Mouse (Mus musculus): ENCODE measurements around the gene Prox1. TPM values are rescaled to one million over a fixed set of nuclear protein-coding genes. Genes with fewer than 3 reads are reported as not detected.

Gene Prox1
- polyA plus RNA-seq, 1 experiment from 2014 or later, result 0.46 TPM

DNA sequence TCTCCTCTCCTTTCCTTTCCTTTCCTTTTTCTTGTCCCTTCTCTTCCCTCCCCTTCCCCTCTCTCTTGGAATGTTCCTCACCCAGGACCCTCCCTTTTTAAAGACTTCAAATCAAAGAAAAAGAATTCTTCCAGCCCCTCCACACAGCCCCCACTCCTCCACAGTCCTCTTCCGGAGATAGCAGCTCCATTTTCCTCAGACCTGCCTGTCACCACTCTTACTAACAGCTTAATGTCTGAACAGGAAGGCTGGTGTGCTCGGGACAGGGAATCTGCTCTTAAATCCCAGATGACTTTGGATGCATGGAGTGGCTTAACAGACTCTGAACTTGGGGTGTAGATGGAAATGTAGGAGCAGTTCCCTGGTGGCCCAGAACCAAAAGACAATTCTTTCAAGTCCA, 81.6 kb downstream of the Prox1 start:
- WGBS, result 49% methylated on average over 2 of the region's 2 CpGs
- H3K27ac ChIP-seq, result no peak overlapping the region
- no peak for DNase-seq (ENCODE audit: low spot score)

GRCm38 (mm10) chr1:190085703-190086102, 84.8 kb downstream of the Prox1 start:
- no peaks in the 10 kb centered on the region for H3K36me3 ChIP-seq
- no peaks in the 10 kb centered on the region for H3K27me3 ChIP-seq (ENCODE audit: low read depth, poor library complexity, severe bottlenecking)
- no peak overlapping the region for H3K4me3 ChIP-seq
- WGBS, result 88% methylated on average over 7 of the region's 7 CpGs
- H3K27ac ChIP-seq, result no peak overlapping the region
- H3K9me3 ChIP-seq (replicated peaks), result no peaks in the 10 kb centered on the region
- H3K4me1 ChIP-seq, result peaks cover 7% of the 10 kb centered on the region
- no peak for DNase-seq (ENCODE audit: low spot score)

More for the DNA sequence above, 81.6 kb downstream of the Prox1 start:
- Histone ChIP-seq H3K4me1 (peaks cover 2% of the 10 kb centered on the region; the same call in 1 of the 2 replicates), H3K9me3 (replicated peaks) (no peaks in the 10 kb centered on the region), H3K36me3 (no peaks in the 10 kb centered on the region), H3K27me3 (ENCODE audit: low read depth, poor library complexity, severe bottlenecking) (no peaks in the 10 kb centered on the region), H3K4me3 (no peak overlapping the region)

DNA sequence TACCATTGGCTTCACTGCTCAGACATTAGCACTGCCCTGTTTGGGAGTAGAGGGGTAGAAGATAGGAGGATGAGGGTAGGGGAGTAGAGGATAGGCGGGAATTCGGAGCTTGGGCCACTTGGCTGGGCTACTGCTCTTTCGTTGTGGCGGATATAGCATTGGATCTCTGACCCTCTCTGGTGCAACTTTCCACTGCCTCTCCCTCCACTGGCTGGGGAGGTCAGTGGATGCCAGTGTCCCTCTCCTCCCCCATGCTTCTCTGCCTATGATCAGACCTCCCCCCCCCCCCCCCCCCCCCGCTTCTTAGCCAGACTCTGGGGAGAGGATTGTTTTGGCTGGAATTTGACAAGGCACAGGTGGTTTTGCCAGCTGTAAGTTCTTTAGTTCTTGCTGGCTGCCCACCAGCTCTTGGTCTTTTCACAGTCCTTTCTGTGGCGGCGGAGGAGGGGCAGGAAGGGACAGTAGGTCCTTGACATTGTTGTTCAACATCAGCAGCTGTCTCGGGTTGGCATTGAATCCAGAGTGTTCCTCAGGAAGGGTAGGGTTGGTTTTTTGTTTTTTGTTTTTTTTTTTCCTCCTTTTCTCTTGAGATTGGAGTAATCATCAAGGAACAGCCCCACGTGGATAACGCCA, 90.8 kb downstream of the Prox1 start:
- H3K4me1 ChIP-seq, result peaks cover 12% of the 10 kb centered on the region
- DNase-seq (ENCODE audit: low spot score), result no peak
- H3K27ac ChIP-seq, result no peak overlapping the region
- H3K4me3 ChIP-seq, result no peak overlapping the region
- H3K27me3 ChIP-seq (ENCODE audit: low read depth, poor library complexity, severe bottlenecking), result no peaks in the 10 kb centered on the region
- 86% methylated on average over 10 of the region's 10 CpGs for WGBS
- no peaks in the 10 kb centered on the region for H3K36me3 ChIP-seq
- no peaks in the 10 kb centered on the region for H3K9me3 ChIP-seq (replicated peaks)

DNA sequence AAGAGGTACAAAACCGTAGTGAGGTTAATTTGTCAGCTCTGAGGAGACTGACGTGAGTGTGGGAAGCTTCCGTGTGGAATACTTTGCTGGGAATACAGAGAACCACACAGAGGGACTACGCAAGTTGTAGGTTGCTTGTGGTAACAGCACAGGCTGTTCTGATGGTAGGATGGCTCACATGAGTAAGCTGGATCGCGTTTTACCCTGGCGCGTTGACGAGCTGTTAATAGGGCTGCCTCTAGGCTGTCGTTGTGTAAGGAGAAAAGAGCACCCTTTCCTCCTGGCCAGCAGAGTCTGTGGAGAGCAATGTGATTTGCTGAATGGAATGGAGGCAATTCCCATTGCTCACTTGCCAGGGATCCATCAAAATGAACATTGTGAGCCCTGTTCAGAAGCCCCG, 93.9 kb downstream of the Prox1 start:
- Histone ChIP-seq H3K27ac (no peak overlapping the region), H3K27me3 (ENCODE audit: low read depth, poor library complexity, severe bottlenecking) (no peaks in the 10 kb centered on the region), H3K4me3 (no peak overlapping the region), H3K36me3 (no peaks in the 10 kb centered on the region), H3K9me3 (replicated peaks) (no peaks in the 10 kb centered on the region), H3K4me1 (peaks cover 12% of the 10 kb centered on the region)
- DNase-seq (ENCODE audit: low spot score), result no peak
- WGBS, result 81% methylated on average over 11 of the region's 11 CpGs

Other genes with a start within 250 kb of the Prox1 start
- 79.5 and 89.4 TPM in 2 replicates for gene Smyd2, start 248.4 kb downstream of the Prox1 start, polyA plus RNA-seq (2016; fragmentation: Nextera tagmentation; extraction: Ambion mirVana)

All from limb, embryonic 10.5 days (tissue).